Mouse (Mus musculus) duodenum, adult 2 months (tissue): ENCODE data around the gene Il12rb2. TPM values are rescaled to one million over a fixed set of nuclear protein-coding genes. Genes with fewer than 3 reads are reported as not detected.

Experiments
- polyA plus RNA-seq: library from polyadenylated mRNA; depleted of rRNA; stranded (reverse); fragments of >200 nt; gene quantifications from 2 replicates; pipeline ENCODE4 v1.2.3, GENCODE M21; 2012; ENCODE audit warnings: low replicate concordance; rRNA removed

Gene Il12rb2
- 0.09 and 0.37 TPM in 2 replicates for polyA plus RNA-seq

GRCm38 (mm10) chr6:67375982-67376391 is at the start of gene Il12rb2:
TSS of gene Il12rb2 (minus strand) at chr6:67376188.

Other genes starting within 250 kb of the Il12rb2 start
- 16.2 and 31.8 TPM in 2 replicates for gene Serbp1, start 138.0 kb downstream of the Il12rb2 start, polyA plus RNA-seq
- gene Il23r, start 115.7 kb upstream of the Il12rb2 start, polyA plus RNA-seq = not detected in 2 replicates
- 0.18 TPM in 1 of 2 replicates, not detected in the other for gene Tacstd2, start 159.6 kb upstream of the Il12rb2 start, polyA plus RNA-seq